Mouse (Mus musculus): ENCODE results near the gene Gm5930.
"Not testable (repeated sequence)": the region's sequence is repeated elsewhere in the genome, so short reads cannot be mapped to it uniquely, and the experiment has no call there.

Gm5930 gene

GRCm38 (mm10) chr14:44338484-44338883, at the start of gene Gm5930:
TSS of gene Gm5930 (minus strand) at chr14:44338584.
- DNase-seq: not testable (repeated sequence)

GRCm38 (mm10) chr14:44384233-44384632, 45.8 kb upstream of the Gm5930 start:
- DNase-seq: not testable (repeated sequence)

- not testable (repeated sequence) for DNase-seq
Measured at GRCm38 (mm10) chr14:44365057-44365456, 26.7 kb upstream of the Gm5930 start, which contains the start of gene Gm8229. TSS of gene Gm8229 (plus strand) at chr14:44365357.

GRCm38 (mm10) chr14:44362301-44362700, 23.9 kb upstream of the Gm5930 start:
- DNase-seq: peak; percentile 6

- not testable (repeated sequence) for DNase-seq
Measured at GRCm38 (mm10) chr14:44361416-44361815, 23.0 kb upstream of the Gm5930 start.

- DNase-seq: not testable (repeated sequence)
Measured at GRCm38 (mm10) chr14:44312049-44312448, 26.3 kb downstream of the Gm5930 start.

- not testable (repeated sequence) for DNase-seq
Measured at GRCm38 (mm10) chr14:44285280-44285679, 53.1 kb downstream of the Gm5930 start, which contains the start of gene Gm8220. TSS of gene Gm8220 (plus strand) at chr14:44285580.

Measured in retina, postnatal 1 day (tissue).